ENCODE assay signal across 10 mouse cellular contexts in the genomic region with DNA sequence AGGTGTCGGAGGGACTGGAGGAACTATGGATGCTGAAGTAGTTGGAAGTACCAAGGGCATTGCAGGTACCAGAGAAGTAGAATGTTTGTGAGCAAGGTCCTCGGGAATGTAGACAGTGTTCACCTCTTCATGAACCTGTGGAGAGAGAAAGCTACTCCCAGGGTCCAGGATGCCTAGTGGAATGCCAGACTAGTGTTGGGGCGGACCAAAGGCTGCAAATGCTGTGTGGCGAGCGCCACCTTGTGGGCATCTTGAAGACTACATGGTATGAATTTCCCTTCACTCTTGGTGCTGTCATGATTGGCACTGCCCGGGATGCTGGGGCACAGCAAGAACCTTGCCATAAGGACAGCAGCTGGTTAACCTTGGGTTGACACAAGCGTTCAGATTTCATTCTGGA. TPM values are rescaled to one million over a fixed set of nuclear protein-coding genes. Genes with fewer than 3 reads are reported as not detected.
A peak's percentile ranks its signal among the peaks of the same experiment; 100 is the strongest.
DNase-seq lines count a peak whose midpoint lies in the region; ATAC-seq lines count a peak whose summit lies in the region.
"Had no signal": no experiment of that assay in that cellular context is flagged by ENCODE, and none has a peak within 500 bp of the region (broad histone marks: within the 10 kb centered on the region; RNA-seq: fewer than 3 reads in every experiment).

No protein-coding gene starts in this region.

- H3K9me3 ChIP-seq in midbrain, embryonic 16.5 days (replicated peaks; ENCODE audit: control insufficient read depth, low read length, poor library complexity, severe bottlenecking) = no peaks in the 10 kb centered on the region

- intact Hi-C loops in left cerebral cortex, postnatal 25 days (cut with DNase I) = loop anchor here (1.0 to 2.0 kb wide), 2 partner anchors 101 to 224 kb away; no protein-coding TSS in a partner anchor

- H3K27ac ChIP-seq in midbrain, embryonic 16.5 days (ENCODE audit: low read length) = no peak overlapping the region

- WGBS in midbrain, embryonic 16.5 days = 14% methylated on average over 7 of the region's 7 CpGs

- no peak overlapping the region for H3K4me2 ChIP-seq in midbrain, embryonic 16.5 days (ENCODE audit: low read length)

- no peak overlapping the region for H3K4me3 ChIP-seq in midbrain, embryonic 16.5 days (ENCODE audit: low read depth, low read length)
- H3K4me3 ChIP-seq: erythroblast, embryonic 14.5 days had no signal

- peak overlapping the region; percentile 12; the same call in 1 of the 2 replicates for H3K9ac ChIP-seq in midbrain, embryonic 16.5 days (ENCODE audit: low read depth, low read length)

- DNase-seq in B cell, adult 2 months = peak; percentile 47 to 55
- DNase-seq in ZHBTc4 (ENCODE audit: low read depth, low spot score) = peak; percentile 88
- DNase-seq in cerebellum, postnatal 36 days = peak; percentile 81 to 84
- DNase-seq in frontal cortex, postnatal 36 days (ENCODE audit: low spot score in 2 of 2) = peak; percentile 78 to 83
- peak; percentile 68 for DNase-seq in kidney, adult 18-20 months
- DNase-seq in left cerebral cortex, postnatal 25 days (ENCODE audit: low spot score in 2 of 2) = peak; percentile 80 to 87
- DNase-seq in splenic B cell, adult 2 months (ENCODE audit: low read depth, low spot score) = peak; percentile 52

- peaks cover 27% of the 10 kb centered on the region for H3K4me1 ChIP-seq in midbrain, embryonic 16.5 days (ENCODE audit: control insufficient read depth, insufficient read depth, low read length)

- ATAC-seq in midbrain, embryonic 16.5 days = peak; percentile 18; the same call in 1 of the 2 replicates

- no peaks in the 10 kb centered on the region for H3K36me3 ChIP-seq in midbrain, embryonic 16.5 days (ENCODE audit: control insufficient read depth, insufficient read depth, low read length)
- no peaks in the 10 kb centered on the region for H3K36me3 ChIP-seq in splenic B cell, adult 2 months (ENCODE audit: control insufficient read depth, insufficient read depth, low read length, poor library complexity, severe bottlenecking)

- H3K27me3 ChIP-seq in midbrain, embryonic 16.5 days (ENCODE audit: control insufficient read depth, insufficient read depth, low read depth, low read length) = peaks cover 9% of the 10 kb centered on the region
- no peaks in the 10 kb centered on the region; the same call in none of the 2 replicates for H3K27me3 ChIP-seq in splenic B cell, adult 2 months (ENCODE audit: control insufficient read depth, insufficient read depth, low read length, poor library complexity, severe bottlenecking)

RNA-seq across cellular contexts. Expression of a gene that starts 22.6 kb away (rescaled TPM):
- 1 to 10 TPM; 2.0 to 2.8 TPM for total RNA-seq in left cerebral cortex, postnatal 25 days (2021)
- 2.3 and 4.3 TPM in 2 replicates for polyA plus RNA-seq in midbrain, embryonic 16.5 days (2015; fragmentation: Nextera tagmentation; extraction: Ambion mirVana)
- polyA plus RNA-seq: stomach, embryonic 14.5 days had no signal
